Mouse (Mus musculus): ENCODE data around the gene Ggn.

- no peak for TF ChIP-seq CTCF (IDR thresholded peaks at IDR 0.05; ENCODE audit: borderline replicate concordance, insufficient read depth, low read depth, low read length)
- no peak for TF ChIP-seq POLR2A (IDR thresholded peaks at IDR 0.05; ENCODE audit: borderline replicate concordance, insufficient read depth, low read length)
Observed at GRCm38 (mm10) chr7:29180854-29181236, 10.8 kb downstream of the Ggn start.
